14 mouse cellular contexts compared by ENCODE assay signal in the genomic region with DNA sequence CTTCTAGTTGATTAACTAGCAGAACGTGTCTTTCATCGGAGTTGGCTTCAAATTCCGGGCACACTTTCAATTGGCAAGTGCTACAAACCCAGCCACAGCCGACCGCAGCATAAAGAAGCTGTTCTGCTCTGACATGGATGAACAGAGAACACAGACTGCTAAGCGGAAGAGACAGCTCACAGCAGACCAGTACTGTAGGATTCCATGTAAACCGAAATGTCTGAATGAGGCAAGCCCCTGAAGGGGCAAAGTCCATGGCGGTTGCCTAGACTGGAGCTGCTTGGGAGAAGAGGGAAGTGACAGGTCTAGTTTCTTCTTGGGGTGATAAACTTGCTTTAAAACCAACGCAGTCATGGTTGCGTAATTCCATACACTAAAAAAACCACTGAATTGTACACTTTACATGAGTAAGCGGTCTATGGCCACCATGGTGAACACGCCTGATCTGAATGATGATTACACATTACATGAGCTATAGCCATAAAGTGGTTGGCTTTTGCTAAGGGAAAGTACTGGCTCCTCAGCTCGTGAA. TPM values are rescaled to one million over a fixed set of nuclear protein-coding genes. Genes with fewer than 3 reads are reported as not detected.
DNase-seq lines count a peak whose midpoint lies in the region; ATAC-seq and TF ChIP-seq lines count a peak whose summit lies in the region.
"Had no signal": no experiment of that assay in that cellular context is flagged by ENCODE, and none has a peak within 500 bp of the region (broad histone marks: within the 10 kb centered on the region; RNA-seq: fewer than 3 reads in every experiment).

No protein-coding gene starts in this region.

- no peak overlapping the region for H3K4me2 ChIP-seq in intestine, embryonic 14.5 days (ENCODE audit: low read length)
- H3K4me2 ChIP-seq: heart, embryonic 13.5 days; liver, embryonic 12.5 days had no signal

- 88% methylated on average over 13 of the region's 13 CpGs for WGBS in intestine, embryonic 14.5 days

- TF ChIP-seq CTCF in C2C12 (IDR thresholded peaks at IDR 0.05; ENCODE audit: control insufficient read depth, insufficient read depth, insufficient read length): no peak

- H3K36me3 ChIP-seq in C2C12 (ENCODE audit: control insufficient read depth, insufficient read depth): no peaks in the 10 kb centered on the region
- no peaks in the 10 kb centered on the region for H3K36me3 ChIP-seq in intestine, embryonic 14.5 days (ENCODE audit: control insufficient read depth, insufficient read depth, low read length)
- H3K36me3 ChIP-seq: heart, embryonic 13.5 days; liver, embryonic 12.5 days had no signal

- H3K79me3 ChIP-seq in C2C12 (ENCODE audit: low read depth): no peaks in the 10 kb centered on the region

- ATAC-seq in intestine, embryonic 14.5 days (replicated peaks; ENCODE audit: low FRiP score, low TSS enrichment, low read depth): 0 out of 2 replicates have a peak, but pooled peaks have one; percentile 66
- ATAC-seq: liver, embryonic 12.5 days had no signal

- no peak overlapping the region for H3K9ac ChIP-seq in intestine, embryonic 14.5 days (ENCODE audit: low read length)
- H3K9ac ChIP-seq: heart, embryonic 13.5 days; liver, embryonic 12.5 days had no signal

- no peak overlapping the region for H3ac ChIP-seq in C2C12 (ENCODE audit: control insufficient read depth, insufficient read length, low read depth)

- H3K4me3 ChIP-seq in C2C12 (ENCODE audit: insufficient read depth, poor library complexity, severe bottlenecking): no peak overlapping the region
- no peak overlapping the region for H3K4me3 ChIP-seq in intestine, embryonic 14.5 days (ENCODE audit: low read depth, low read length)
- H3K4me3 ChIP-seq: gastrocnemius, adult 2 months; heart, embryonic 13.5 days; liver, embryonic 12.5 days; megakaryocyte, embryonic 14.5 days had no signal

- peak; percentile 42 to 48 for DNase-seq in layer of hippocampus, postnatal 10 days (ENCODE audit: low spot score in 2 of 2)
- no peak for DNase-seq in layer of hippocampus, adult 9-11 months
- DNase-seq in 416B (ENCODE audit: low read depth): peak; percentile 78
- no peak for DNase-seq in intestine, embryonic 14.5 days (ENCODE audit: low spot score)
- DNase-seq in frontal cortex, postnatal 36 days (ENCODE audit: low spot score in 2 of 2): no peak
- DNase-seq in thymus, postnatal 4 days: no peak
- DNase-seq: adrenal gland, adult 8-10 months; gastrocnemius, adult 2 months; right cerebral cortex, postnatal 14 days had no signal

- H3K9me3 ChIP-seq in intestine, embryonic 14.5 days (ENCODE audit: control insufficient read depth, low read length): no peaks in the 10 kb centered on the region
- H3K9me3 ChIP-seq: heart, embryonic 13.5 days; liver, embryonic 12.5 days; megakaryocyte, embryonic 14.5 days had no signal

- H3K79me2 ChIP-seq in C2C12 (ENCODE audit: control insufficient read depth, insufficient read depth): no peaks in the 10 kb centered on the region

- H3K4me1 ChIP-seq in intestine, embryonic 14.5 days (replicated peaks; ENCODE audit: control insufficient read depth, insufficient read depth, low read length): peaks cover 3% of the 10 kb centered on the region; the same call in 1 of the 2 replicates
- H3K4me1 ChIP-seq: liver, embryonic 12.5 days; megakaryocyte, embryonic 14.5 days had no signal

- H3K27me3 ChIP-seq in C2C12 (ENCODE audit: control insufficient read depth, insufficient read depth, insufficient read length): no peaks in the 10 kb centered on the region
- H3K27me3 ChIP-seq in intestine, embryonic 14.5 days (replicated peaks; ENCODE audit: control insufficient read depth, insufficient read depth, low read length): no peaks in the 10 kb centered on the region

- no peak overlapping the region for H3K27ac ChIP-seq in intestine, embryonic 14.5 days (ENCODE audit: low read depth)
- H3K27ac ChIP-seq: gastrocnemius, adult 2 months; heart, embryonic 13.5 days; liver, embryonic 12.5 days had no signal

TF ChIP-seq in C2C12, 6 proteins besides CTCF, POLR2A, EP300 and RAD21:
- TF ChIP-seq MYOD1 (IDR thresholded peaks at IDR 0.05; ENCODE audit: control insufficient read depth, insufficient read length, low read depth) (no peak), CEBPB (IDR thresholded peaks at IDR 0.05; ENCODE audit: low read depth) (peak; percentile 28)
TF ChIP-seq in C2C12: peak in this region for 1.

RNA-seq across cellular contexts. Expression of a gene that starts 12.0 kb away (rescaled TPM):
- total RNA-seq in layer of hippocampus, postnatal 10 days (2021): 1 to 10 TPM; 5.5 to 5.7 TPM
- polyA plus RNA-seq in C2C12 (2012; fragmentation: generic; extraction: Trizol): not detected
- polyA plus RNA-seq in intestine, embryonic 14.5 days (2014; fragmentation: Nextera tagmentation; extraction: Ambion mirVana): 15.9 and 22.6 TPM in 2 replicates
- total RNA-seq: neutrophil, adult 5-6 weeks had no signal

RNA-seq across cellular contexts. Expression of a gene that starts 42.2 kb away (rescaled TPM):
- 10 to 100 TPM; 53.4 to 53.9 TPM for total RNA-seq in layer of hippocampus, postnatal 10 days (2021)
- polyA plus RNA-seq in C2C12 (2012; fragmentation: generic; extraction: Trizol): 55.9 TPM
- polyA plus RNA-seq in intestine, embryonic 14.5 days (2014; fragmentation: Nextera tagmentation; extraction: Ambion mirVana): 162 and 170 TPM in 2 replicates

Comparison
In these comparisons a context has a peak if more than half of its experiments do, and no peak if none do; other contexts are left out.
1. DNase-seq: peak in layer of hippocampus, postnatal 10 days (2 of 2) and 416B (single experiment); none in layer of hippocampus, adult 9-11 months (single experiment), intestine, embryonic 14.5 days (single experiment), frontal cortex, postnatal 36 days (0 of 2) and thymus, postnatal 4 days (single experiment).
2. RNA of a gene that starts 12.0 kb away (polyA plus RNA-seq): 15.9 to 22.6 TPM in intestine, embryonic 14.5 days; not detected in C2C12 (single experiment); every median in the first group is over 10 times any median in the second.